Mouse (Mus musculus) hindbrain, embryonic 11.5 days (tissue): ENCODE data around the gene Dip2b. TPM values are rescaled to one million over a fixed set of nuclear protein-coding genes. Genes with fewer than 3 reads are reported as not detected.

Experiments
- ATAC-seq: fragments of 200-750 bp; cut with Nextera tagmentation; 2 replicates; pipeline ENCODE4 v1.8.0; 2017; ENCODE audit warnings: mild to moderate bottlenecking, moderate TSS enrichment, moderate library complexity; ENCODE audit not compliant: low FRiP score
- DNase-seq: peaks from one replicate; pipeline ENCODE4 v3.0.0-alpha.2; 2015; ENCODE audit warnings: low spot score
- H3K27ac ChIP-seq: fragments of 300-500 bp; sonication (generic); 2 replicates; pipeline ENCODE4 v1.5.1; 2014; ENCODE audit warnings: mild to moderate bottlenecking, low read depth, low read length
- H3K27me3 ChIP-seq: fragments of 300-500 bp; sonication (generic); 2 replicates; pipeline ENCODE4 v1.6.1; 2014; ENCODE audit warnings: mild to moderate bottlenecking, low read length, moderate library complexity, mixed read lengths; ENCODE audit not compliant: control insufficient read depth, insufficient read depth
- H3K36me3 ChIP-seq: fragments of 300-500 bp; sonication (generic); 2 replicates; pipeline ENCODE4 v1.6.1; 2014; ENCODE audit warnings: mild to moderate bottlenecking, low read length, moderate library complexity, mixed read lengths; ENCODE audit not compliant: control insufficient read depth, insufficient read depth
- H3K4me1 ChIP-seq: fragments of 300-500 bp; sonication (generic); replicated peaks from 2 replicates; pipeline ENCODE4 v1.6.1; 2014; ENCODE audit warnings: low read length, mixed read lengths; ENCODE audit not compliant: control insufficient read depth, insufficient read depth
- H3K4me2 ChIP-seq: fragments of 300-500 bp; sonication (generic); replicated peaks from 2 replicates; pipeline ENCODE4 v1.6.1; 2014; ENCODE audit warnings: mild to moderate bottlenecking, low read depth, low read length
- H3K4me3 ChIP-seq: fragments of 300-500 bp; sonication (generic); 2 replicates; pipeline ENCODE4 v1.5.1; 2014; ENCODE audit warnings: low read depth, low read length
- H3K9ac ChIP-seq: fragments of 300-500 bp; sonication (generic); 2 replicates; pipeline ENCODE4 v1.6.1; 2014; ENCODE audit warnings: low read depth, low read length
- H3K9me3 ChIP-seq: fragments of 300-500 bp; sonication (generic); 2 replicates; pipeline ENCODE4 v1.6.1; 2016; ENCODE audit warnings: low read length; ENCODE audit not compliant: control insufficient read depth
- WGBS: fragments of 180-500 bp; shearing (Covaris S2); extraction: QIAGEN DNeasy Blood & Tissue Kit; methylation state at CpG from one replicate; pipeline ENCODE4 v1.1.7; 2014; 5-methylcytosine and 5-hydroxymethylcytosine counted together
- polyA plus RNA-seq: library from polyadenylated mRNA; unstranded; fragments of >200 nt; fragmentation: Nextera tagmentation; extraction: Ambion mirVana; gene quantifications from 2 replicates; pipeline ENCODE4 v1.2.1, GENCODE M21; 2014

The Dip2b gene
- polyA plus RNA-seq, 1 experiment from 2014 or later, result 29.6 TPM

DNA sequence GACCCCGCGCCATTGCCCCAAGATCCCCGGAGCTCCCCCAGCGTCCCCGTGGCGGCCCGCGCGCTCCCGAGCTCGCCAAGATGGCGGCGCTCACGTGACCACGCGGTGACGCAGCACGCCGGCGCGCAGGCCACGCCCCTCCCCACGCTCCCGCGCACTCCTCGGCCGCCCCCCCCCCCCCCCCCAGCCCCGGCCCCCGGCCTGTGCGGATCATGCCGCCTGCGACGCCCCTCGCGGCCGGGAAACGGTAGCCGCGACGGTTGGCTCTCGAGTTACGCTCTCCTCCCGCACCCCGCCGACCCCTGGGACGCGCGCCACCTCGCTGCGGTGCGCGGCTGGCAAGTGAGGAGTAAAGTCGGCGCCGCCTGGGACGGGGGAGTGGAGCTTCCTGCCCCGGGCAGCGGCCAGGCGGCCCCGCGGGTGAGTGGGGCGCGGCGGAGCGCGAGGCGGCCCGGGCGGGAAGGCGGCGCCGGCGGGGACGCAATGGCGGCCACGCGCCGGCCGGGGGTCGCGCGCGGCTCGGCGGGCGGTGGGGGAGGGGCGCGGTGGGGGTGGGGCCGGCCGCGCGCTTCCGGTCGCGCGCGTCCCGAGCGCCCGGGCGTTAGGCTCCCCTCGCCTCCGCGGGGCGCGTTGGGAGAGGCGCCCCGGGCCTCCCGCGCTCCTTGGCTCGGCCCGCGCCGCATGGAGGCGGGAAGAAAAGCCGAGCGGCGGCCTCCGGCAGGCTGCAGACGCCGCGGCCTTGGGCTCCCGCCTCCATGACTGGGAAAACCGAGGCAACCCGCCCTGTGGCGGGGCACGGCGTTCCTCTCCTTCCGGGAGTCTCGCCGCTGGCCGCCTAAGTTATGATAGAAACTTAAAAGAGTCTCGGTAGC is 189.4 kb downstream of the Dip2b start, which contains the start of gene Atf1:
Gene Atf1, plus strand, starts transcription at position 157 of the 872 bp plus-strand sequence.
- under 1% methylated on average over 33 of the region's 133 CpGs for WGBS
- H3K4me2 ChIP-seq, result peak within 1 kb of the TSS; percentile 74
- H3K9ac ChIP-seq, result peak within 1 kb of the TSS; percentile 99
- no peaks in the 10 kb centered on the region for H3K4me1 ChIP-seq
- DNase-seq (peak; percentile 96), ATAC-seq (peak; percentile 81)
- peak within 1 kb of the TSS; percentile 100 for H3K27ac ChIP-seq
- H3K9me3 ChIP-seq, result no peaks in the 10 kb centered on the region
- H3K36me3 ChIP-seq, result no peaks in the 10 kb centered on the region
- no peaks in the 10 kb centered on the region for H3K27me3 ChIP-seq
- peak within 1 kb of the TSS; percentile 87 for H3K4me3 ChIP-seq

DNA sequence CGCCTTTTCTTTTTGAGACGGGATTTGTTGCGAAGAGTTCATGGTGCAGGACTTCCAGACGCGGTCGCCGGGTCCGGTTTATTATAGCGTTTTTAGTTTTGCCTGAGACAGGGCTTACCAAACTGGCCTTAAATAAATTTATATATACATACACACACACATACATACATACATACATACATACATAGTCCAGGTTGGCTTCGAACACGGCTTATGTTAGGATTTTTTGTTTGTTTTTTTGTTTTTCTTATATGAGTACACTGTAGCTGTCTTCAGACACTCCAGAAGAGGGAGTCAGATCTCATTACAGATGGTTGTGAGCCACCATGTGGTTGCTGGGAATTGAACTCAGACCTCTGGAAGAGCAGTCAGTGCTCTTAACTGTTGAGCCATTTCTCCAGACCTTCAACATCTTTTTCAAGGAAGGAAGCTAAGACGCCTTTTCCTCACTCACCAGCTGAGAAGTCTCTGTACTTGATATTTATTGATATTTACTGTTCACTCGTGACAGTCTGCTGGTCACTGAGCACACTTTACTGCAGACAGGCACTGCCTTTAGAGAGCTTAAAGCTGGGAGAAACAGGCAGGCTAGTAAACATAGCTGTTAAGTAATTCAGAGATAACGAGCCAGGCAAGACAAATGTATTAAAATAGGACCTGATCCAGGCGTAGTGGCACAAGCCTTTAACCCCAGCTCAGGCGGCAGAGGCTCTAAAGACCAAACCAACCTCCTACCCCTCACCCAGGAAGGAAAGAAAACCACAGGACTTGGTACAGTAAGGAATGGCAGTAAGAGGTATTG is 190.3 kb downstream of the Dip2b start:
- H3K4me1 ChIP-seq, result no peaks in the 10 kb centered on the region
- peak overlapping the region; percentile 87 for H3K4me3 ChIP-seq
- peak overlapping the region; percentile 99 for H3K9ac ChIP-seq
- WGBS, result 24% methylated on average over 16 of the region's 16 CpGs
- peak overlapping the region; percentile 33 for H3K4me2 ChIP-seq
- no peaks in the 10 kb centered on the region for H3K9me3 ChIP-seq
- H3K27ac ChIP-seq, result peak overlapping the region; percentile 100
- ATAC-seq (peak; percentile 16; the same call in 1 of the 2 replicates), DNase-seq (peak; percentile 6)
- no peaks in the 10 kb centered on the region for H3K27me3 ChIP-seq
- no peaks in the 10 kb centered on the region for H3K36me3 ChIP-seq

DNA sequence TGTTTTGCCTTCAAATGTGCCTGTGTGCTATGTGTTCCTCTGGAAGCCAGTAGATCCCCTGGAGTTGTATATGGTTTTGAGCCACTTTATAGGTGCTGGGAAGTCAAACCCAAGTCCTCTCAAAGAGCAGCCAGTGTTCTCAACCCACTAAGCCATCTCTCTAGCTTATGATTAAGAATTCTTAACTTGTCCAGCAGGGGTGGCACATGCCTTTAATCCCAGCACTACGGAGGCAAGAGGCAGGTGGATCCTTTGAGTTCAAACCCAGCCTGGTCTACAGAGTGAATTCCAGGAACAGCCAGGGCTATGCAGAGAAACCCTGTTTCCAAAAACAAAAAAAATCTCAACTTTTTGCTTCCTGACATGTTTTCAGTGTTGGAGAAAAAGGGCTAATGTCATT is 192.2 kb downstream of the Dip2b start:
- Histone ChIP-seq H3K4me1 (no peaks in the 10 kb centered on the region), H3K27ac (no peak overlapping the region), H3K27me3 (no peaks in the 10 kb centered on the region), H3K36me3 (0 out of 2 replicates have a peak, but pooled peaks cover 2% of the 10 kb centered on the region), H3K4me3 (no peak overlapping the region), H3K4me2 (no peak overlapping the region), H3K9ac (no peak overlapping the region), H3K9me3 (no peaks in the 10 kb centered on the region)
- DNase-seq, result no peak
- WGBS, result 74% methylated on average over 1 of the region's 1 CpGs
- ATAC-seq, result no peak

DNA sequence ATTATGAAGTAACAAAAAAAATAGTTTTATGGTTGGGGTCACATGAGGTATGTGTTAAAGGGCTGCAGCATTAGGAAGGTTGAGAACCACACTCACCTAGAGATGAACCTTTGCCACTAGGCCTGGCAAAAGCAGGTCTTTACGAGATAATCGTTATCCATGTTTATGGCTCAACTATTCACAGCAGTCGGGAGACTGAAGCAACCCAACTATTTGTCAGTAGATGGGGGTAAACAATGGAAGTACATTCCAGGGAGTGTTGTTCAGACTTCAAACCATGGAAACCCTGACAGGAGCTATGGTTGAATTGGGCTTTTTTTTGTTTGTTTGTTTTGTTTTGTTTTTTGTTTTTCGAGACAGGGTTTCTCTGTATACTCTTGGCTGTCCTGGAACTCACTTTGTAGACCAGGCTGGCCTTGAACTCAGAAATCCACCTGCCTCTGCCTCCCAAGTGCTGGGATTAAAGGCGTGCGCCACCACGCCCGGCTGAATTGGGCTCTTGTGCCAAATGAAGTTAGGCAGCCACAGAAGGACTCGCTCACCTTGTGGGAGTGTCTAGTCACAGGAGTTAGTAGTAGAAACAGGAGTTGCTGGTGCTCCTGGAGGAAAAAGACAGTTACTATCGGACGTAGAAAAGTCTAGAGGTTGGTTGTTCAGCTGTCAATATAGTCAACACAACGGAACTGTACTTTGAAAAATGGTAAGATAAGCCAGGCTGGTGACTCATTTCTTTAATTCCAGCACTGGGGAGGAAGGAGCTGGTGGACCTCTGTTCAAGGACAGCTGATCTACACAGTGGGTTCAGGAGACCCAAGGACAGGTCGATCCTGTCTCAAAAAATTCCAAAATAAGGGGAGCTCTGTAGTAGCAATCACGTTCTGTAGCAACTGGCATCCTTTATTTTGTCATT is 193.4 kb downstream of the Dip2b start:
- no peaks in the 10 kb centered on the region for H3K9me3 ChIP-seq
- no peak overlapping the region for H3K4me3 ChIP-seq
- WGBS, result 92% methylated on average over 14 of the region's 14 CpGs
- no peak overlapping the region for H3K27ac ChIP-seq
- ATAC-seq (no peak), DNase-seq (no peak)
- no peak overlapping the region for H3K4me2 ChIP-seq
- H3K27me3 ChIP-seq, result no peaks in the 10 kb centered on the region
- H3K9ac ChIP-seq, result no peak overlapping the region
- no peaks in the 10 kb centered on the region for H3K4me1 ChIP-seq
- H3K36me3 ChIP-seq, result 0 out of 2 replicates have a peak, but pooled peaks cover 2% of the 10 kb centered on the region

DNA sequence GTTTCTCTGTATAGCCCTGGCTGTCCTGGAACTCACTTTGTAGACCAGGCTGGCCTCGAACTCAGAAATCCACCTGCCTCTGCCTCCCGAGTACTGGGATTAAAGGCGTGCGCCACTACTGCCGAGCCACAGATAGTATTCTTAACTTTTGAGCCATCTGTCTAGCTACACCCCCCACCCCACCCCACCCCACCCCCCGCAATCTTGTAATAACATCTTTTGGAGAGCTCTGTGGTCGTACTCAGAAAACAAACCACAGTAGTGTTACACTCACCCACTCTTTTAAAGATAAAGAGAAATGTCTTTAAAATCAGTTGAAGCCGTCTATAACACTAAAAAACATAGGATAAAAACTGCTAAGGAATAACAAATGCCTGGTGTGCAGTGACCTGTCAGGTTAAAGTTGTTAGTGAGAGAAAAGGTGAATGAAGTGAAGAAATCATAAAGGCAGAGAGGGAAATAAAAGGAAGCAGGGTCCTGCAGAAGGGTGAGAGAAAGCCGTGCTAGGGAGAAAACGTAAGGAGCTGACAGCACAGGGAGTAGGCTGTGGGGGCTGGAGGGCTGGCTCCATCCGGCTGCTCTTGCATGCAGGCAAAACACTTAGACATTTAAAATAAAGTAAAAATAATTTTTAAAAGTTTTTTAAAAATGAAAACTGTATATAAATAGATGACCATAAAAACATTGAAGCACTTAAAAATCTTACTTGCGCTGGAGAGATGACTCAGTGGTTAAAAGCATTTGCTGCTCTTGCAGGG is 196.9 kb downstream of the Dip2b start:
- no peak overlapping the region for H3K9ac ChIP-seq
- H3K4me3 ChIP-seq, result no peak overlapping the region
- no peak overlapping the region for H3K4me2 ChIP-seq
- 95% methylated on average over 12 of the region's 12 CpGs for WGBS
- no peak for ATAC-seq
- no peaks in the 10 kb centered on the region for H3K4me1 ChIP-seq
- no peak overlapping the region for H3K27ac ChIP-seq
- no peaks in the 10 kb centered on the region for H3K9me3 ChIP-seq
- 0 out of 2 replicates have a peak, but pooled peaks cover 2% of the 10 kb centered on the region for H3K36me3 ChIP-seq
- no peak for DNase-seq
- no peaks in the 10 kb centered on the region for H3K27me3 ChIP-seq

DNA sequence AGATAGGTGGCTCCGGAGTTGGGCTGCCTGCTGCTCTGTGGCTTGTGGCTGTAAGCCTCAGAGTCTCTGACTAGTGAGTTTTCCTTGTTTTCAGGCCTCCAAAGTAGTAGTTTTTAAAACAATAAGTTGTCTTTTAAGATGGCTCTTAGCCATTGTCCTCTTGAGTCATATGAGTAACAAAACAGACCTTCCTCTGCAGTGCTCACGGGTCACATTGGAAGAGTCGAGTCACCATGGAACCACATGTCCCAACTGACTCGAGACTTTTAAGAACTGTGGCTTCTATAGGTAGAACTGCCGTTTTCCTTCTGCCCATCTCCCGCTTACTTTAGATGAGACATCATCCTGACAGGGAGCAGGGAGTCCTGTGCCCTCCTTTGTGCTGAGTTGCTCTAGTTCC is 198.5 kb downstream of the Dip2b start:
- ATAC-seq (no peak), DNase-seq (no peak)
- H3K4me2 ChIP-seq, result no peak overlapping the region
- H3K4me3 ChIP-seq, result no peak overlapping the region
- H3K27me3 ChIP-seq, result no peaks in the 10 kb centered on the region
- no peaks in the 10 kb centered on the region for H3K9me3 ChIP-seq
- H3K27ac ChIP-seq, result no peak overlapping the region
- no peaks in the 10 kb centered on the region for H3K4me1 ChIP-seq
- H3K36me3 ChIP-seq, result 0 out of 2 replicates have a peak, but pooled peaks cover 2% of the 10 kb centered on the region
- 94% methylated on average over 6 of the region's 6 CpGs for WGBS
- no peak overlapping the region for H3K9ac ChIP-seq

DNA sequence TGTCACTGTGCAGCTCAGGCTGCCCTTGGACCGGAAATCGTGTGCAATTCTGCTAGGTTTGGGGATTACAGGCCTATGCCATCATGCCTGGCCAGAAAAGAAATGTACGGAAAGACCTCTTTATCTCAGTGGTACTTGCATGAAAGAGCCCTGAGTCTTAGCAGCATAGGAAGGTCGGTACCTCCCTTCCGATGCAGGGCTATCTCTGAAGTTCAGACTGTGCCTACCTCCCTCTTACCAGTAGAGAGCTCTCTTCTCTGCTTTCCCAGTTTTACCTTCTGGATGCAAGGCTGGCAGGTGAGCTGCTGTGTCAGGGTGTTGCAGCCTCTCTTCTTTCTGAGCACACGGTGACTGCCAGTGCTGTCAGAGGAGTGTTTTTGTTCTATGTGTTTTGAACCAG is 203.3 kb downstream of the Dip2b start:
- H3K9ac ChIP-seq, result no peak overlapping the region
- H3K4me1 ChIP-seq, result no peaks in the 10 kb centered on the region
- no peak overlapping the region for H3K4me3 ChIP-seq
- DNase-seq (no peak), ATAC-seq (no peak)
- no peak overlapping the region for H3K27ac ChIP-seq
- H3K4me2 ChIP-seq, result no peak overlapping the region
- H3K36me3 ChIP-seq, result no peaks in the 10 kb centered on the region
- H3K9me3 ChIP-seq, result no peaks in the 10 kb centered on the region
- WGBS, result 99% methylated on average over 6 of the region's 6 CpGs
- H3K27me3 ChIP-seq, result no peaks in the 10 kb centered on the region
